Mouse (Mus musculus): Measurements from ENCODE around the gene Mgst3. TPM values are rescaled to one million over a fixed set of nuclear protein-coding genes. Genes with fewer than 3 reads are reported as not detected.
A peak's percentile ranks its signal among the peaks of the same experiment; 100 is the strongest.

Mgst3 gene
- polyA plus RNA-seq, 1 experiment from 2014 or later = 111 TPM

GRCm38 (mm10) chr1:167369905-167370304, 23.7 kb downstream of the Mgst3 start:
- peaks cover 21% of the 10 kb centered on the region for H3K36me3 ChIP-seq
- peak; percentile 88 for DNase-seq (ENCODE audit: low spot score)
- peaks cover 10% of the 10 kb centered on the region; the same call in 1 of the 2 replicates for H3K4me1 ChIP-seq
- H3K4me3 ChIP-seq = no peak overlapping the region
- no peaks in the 10 kb centered on the region for H3K9me3 ChIP-seq
- WGBS = 16% methylated on average over 7 of the region's 7 CpGs
- no peak overlapping the region for H3K27ac ChIP-seq
- H3K27me3 ChIP-seq (ENCODE audit: insufficient read depth, poor library complexity, severe bottlenecking) = no peaks in the 10 kb centered on the region

DNA sequence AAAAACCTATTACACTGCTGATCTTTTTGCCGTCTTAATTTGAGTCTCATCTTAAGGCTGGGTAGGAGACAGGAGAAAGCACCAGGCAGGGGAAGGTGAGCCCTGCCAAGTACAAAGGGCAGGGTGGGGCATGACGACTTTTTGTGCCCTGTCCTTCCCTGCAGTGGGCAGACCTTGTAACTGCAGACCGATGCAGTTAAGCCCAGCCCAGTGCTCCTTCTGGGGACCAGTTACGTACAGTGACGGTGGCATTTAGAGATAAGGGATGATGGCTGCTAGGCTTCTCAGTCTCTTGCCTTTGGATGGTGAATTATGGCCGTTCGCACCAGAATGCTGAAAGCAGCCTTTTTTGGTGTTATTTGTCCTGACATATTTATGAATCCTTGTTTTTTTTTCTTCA, 25.1 kb downstream of the Mgst3 start:
- H3K27me3 ChIP-seq (ENCODE audit: insufficient read depth, poor library complexity, severe bottlenecking) = no peaks in the 10 kb centered on the region
- H3K27ac ChIP-seq = no peak overlapping the region
- H3K9me3 ChIP-seq = no peaks in the 10 kb centered on the region
- no peaks in the 10 kb centered on the region for H3K4me1 ChIP-seq
- no peak overlapping the region for H3K4me3 ChIP-seq
- 63% methylated on average over 7 of the region's 7 CpGs for WGBS
- H3K36me3 ChIP-seq = peaks cover 24% of the 10 kb centered on the region
- DNase-seq (ENCODE audit: low spot score) = no peak

DNA sequence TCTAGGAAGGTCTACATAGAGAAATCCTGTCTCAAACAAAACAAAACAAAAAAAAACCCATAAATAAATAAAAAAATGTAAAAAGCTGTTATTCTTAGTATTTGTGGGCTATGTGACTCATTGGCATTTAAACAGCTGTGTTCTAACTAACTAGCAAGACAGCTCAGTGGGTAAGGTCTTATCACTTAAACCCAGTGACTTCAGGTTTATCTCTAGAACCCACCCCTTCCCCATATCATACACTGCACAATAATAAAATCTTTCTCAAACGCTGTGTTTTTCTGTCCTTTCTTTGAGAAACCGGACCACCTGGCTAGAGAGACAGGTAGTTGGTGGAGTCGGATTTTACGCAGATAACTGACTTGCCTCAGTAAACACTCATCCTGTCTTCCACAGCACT, 25.6 kb downstream of the Mgst3 start:
- Histone ChIP-seq H3K27me3 (ENCODE audit: insufficient read depth, poor library complexity, severe bottlenecking) (no peaks in the 10 kb centered on the region), H3K36me3 (peaks cover 24% of the 10 kb centered on the region), H3K4me1 (no peaks in the 10 kb centered on the region), H3K27ac (no peak overlapping the region), H3K4me3 (no peak overlapping the region), H3K9me3 (no peaks in the 10 kb centered on the region)
- DNase-seq (ENCODE audit: low spot score) = no peak
- WGBS = 90% methylated on average over 4 of the region's 4 CpGs

- no peak overlapping the region for H3K27ac ChIP-seq
- H3K4me1 ChIP-seq = no peaks in the 10 kb centered on the region
- no peak overlapping the region for H3K4me3 ChIP-seq
- H3K9me3 ChIP-seq = no peaks in the 10 kb centered on the region
- no peak for DNase-seq (ENCODE audit: low spot score)
- H3K27me3 ChIP-seq (ENCODE audit: insufficient read depth, poor library complexity, severe bottlenecking) = no peaks in the 10 kb centered on the region
- WGBS = 87% methylated on average over 6 of the region's 6 CpGs
- H3K36me3 ChIP-seq = peaks cover 27% of the 10 kb centered on the region
Measured at GRCm38 (mm10) chr1:167366621-167367020, 27.0 kb downstream of the Mgst3 start.

- Histone ChIP-seq H3K36me3 (peaks cover 35% of the 10 kb centered on the region), H3K4me3 (no peak overlapping the region), H3K27me3 (ENCODE audit: insufficient read depth, poor library complexity, severe bottlenecking) (no peaks in the 10 kb centered on the region), H3K27ac (no peak overlapping the region; the same call in 1 of the 2 replicates), H3K4me1 (no peaks in the 10 kb centered on the region), H3K9me3 (no peaks in the 10 kb centered on the region)
- no peak for DNase-seq (ENCODE audit: low spot score)
- WGBS = 79% methylated on average over 7 of the region's 7 CpGs
Measured at GRCm38 (mm10) chr1:167365808-167366207, 27.8 kb downstream of the Mgst3 start.

DNA sequence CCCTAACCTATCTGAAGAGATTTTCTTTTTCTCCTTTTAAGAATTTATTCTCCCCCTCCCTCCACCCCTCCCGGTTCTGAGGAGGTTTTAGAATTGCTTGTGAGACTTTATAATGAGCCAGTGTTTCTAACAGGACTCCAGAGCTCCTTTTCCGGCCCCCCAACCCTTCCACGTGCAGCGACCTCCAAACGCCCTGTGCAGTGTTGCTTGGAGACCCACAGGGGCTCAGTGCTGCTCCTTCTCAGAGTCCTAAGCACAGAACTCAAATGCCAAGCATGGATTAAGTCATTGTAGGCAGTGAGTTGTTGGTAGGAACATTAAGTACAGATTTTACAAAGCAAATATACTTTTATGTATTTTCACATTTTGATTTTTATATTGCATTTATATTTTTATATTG, 30.3 kb downstream of the Mgst3 start:
- Histone ChIP-seq H3K9me3 (no peaks in the 10 kb centered on the region), H3K4me1 (no peaks in the 10 kb centered on the region), H3K27ac (no peak overlapping the region), H3K36me3 (peaks cover 54% of the 10 kb centered on the region), H3K4me3 (no peak overlapping the region), H3K27me3 (ENCODE audit: insufficient read depth, poor library complexity, severe bottlenecking) (no peaks in the 10 kb centered on the region)
- WGBS = 76% methylated on average over 5 of the region's 5 CpGs
- no peak for DNase-seq (ENCODE audit: low spot score)

DNA sequence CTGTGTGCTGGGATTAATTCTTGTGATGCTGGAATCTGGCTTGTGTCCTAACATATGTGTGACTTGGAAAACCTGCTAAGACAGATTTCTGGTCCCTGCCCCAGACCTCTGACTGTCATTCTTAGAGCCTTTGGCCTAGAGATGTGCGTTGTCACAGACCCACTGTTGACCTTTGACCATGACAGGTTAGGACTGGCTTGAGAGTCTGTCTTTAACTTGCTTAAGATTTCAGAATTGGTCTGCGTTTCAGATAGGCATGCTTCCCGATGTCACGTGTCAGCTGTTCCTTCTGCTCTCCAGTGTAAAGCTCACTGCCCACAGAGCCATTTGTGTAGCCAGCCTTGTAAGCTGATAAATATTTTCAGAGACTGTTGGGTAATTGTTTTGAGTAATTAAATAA, 30.8 kb downstream of the Mgst3 start:
- Histone ChIP-seq H3K4me3 (no peak overlapping the region), H3K27ac (no peak overlapping the region), H3K36me3 (peaks cover 59% of the 10 kb centered on the region), H3K27me3 (ENCODE audit: insufficient read depth, poor library complexity, severe bottlenecking) (no peaks in the 10 kb centered on the region), H3K9me3 (no peaks in the 10 kb centered on the region), H3K4me1 (no peaks in the 10 kb centered on the region)
- 85% methylated on average over 4 of the region's 4 CpGs for WGBS
- DNase-seq (ENCODE audit: low spot score) = no peak

GRCm38 (mm10) chr1:167360268-167360667, 33.4 kb downstream of the Mgst3 start:
- H3K27ac ChIP-seq = no peak overlapping the region
- no peaks in the 10 kb centered on the region for H3K4me1 ChIP-seq
- WGBS = 84% methylated on average over 4 of the region's 4 CpGs
- no peak overlapping the region for H3K4me3 ChIP-seq
- H3K36me3 ChIP-seq = peaks cover 61% of the 10 kb centered on the region
- no peak for DNase-seq (ENCODE audit: low spot score)
- H3K27me3 ChIP-seq (ENCODE audit: insufficient read depth, poor library complexity, severe bottlenecking) = no peaks in the 10 kb centered on the region
- no peaks in the 10 kb centered on the region for H3K9me3 ChIP-seq

DNA sequence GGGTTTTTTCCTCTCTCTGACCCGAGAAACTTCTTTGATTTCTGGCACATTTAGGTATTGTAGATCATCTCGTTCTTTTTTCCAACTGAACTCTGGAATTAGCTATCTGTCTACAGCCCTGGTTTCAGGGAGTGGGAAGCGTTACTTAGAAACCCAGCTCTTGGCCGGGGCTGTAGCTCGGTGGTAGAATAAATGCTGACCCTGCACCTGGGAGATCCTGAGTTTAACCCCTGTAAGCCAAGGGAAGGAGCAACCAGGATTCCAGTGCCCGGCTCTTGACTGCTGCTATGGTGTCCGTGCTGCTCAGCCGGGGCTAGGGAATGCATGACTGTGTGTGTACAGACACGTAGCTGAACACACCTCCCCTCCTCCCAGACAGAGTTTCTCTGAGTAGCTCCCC, 34.9 kb downstream of the Mgst3 start:
- no peak for DNase-seq (ENCODE audit: low spot score)
- no peak overlapping the region for H3K4me3 ChIP-seq
- H3K4me1 ChIP-seq = peaks cover 4% of the 10 kb centered on the region; the same call in 1 of the 2 replicates
- no peaks in the 10 kb centered on the region for H3K27me3 ChIP-seq (ENCODE audit: insufficient read depth, poor library complexity, severe bottlenecking)
- H3K9me3 ChIP-seq = no peaks in the 10 kb centered on the region
- 87% methylated on average over 9 of the region's 9 CpGs for WGBS
- no peak overlapping the region for H3K27ac ChIP-seq
- H3K36me3 ChIP-seq = peaks cover 72% of the 10 kb centered on the region

DNA sequence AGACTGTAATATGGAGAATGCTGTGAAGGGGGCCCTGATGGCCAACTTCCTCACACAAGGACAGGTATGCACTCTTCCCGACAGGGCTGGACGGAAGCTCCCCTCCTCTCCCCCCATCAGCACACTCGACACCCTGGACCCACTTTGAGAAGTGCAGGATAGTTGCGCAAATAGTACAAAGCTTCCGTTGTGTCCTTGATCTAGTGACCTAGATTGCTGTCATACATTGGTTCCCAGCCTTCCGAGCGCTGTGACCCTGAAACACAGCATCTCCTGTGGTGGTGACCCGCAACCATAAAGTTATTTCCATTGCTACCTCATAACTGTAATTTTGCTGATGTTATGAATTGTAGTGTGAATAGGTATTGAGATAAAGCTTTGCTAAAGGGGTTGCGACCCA, 36.3 kb downstream of the Mgst3 start:
- H3K36me3 ChIP-seq = peaks cover 72% of the 10 kb centered on the region
- H3K4me3 ChIP-seq = no peak overlapping the region
- no peaks in the 10 kb centered on the region for H3K27me3 ChIP-seq (ENCODE audit: insufficient read depth, poor library complexity, severe bottlenecking)
- H3K9me3 ChIP-seq = no peaks in the 10 kb centered on the region
- DNase-seq (ENCODE audit: low spot score) = no peak
- no peak overlapping the region for H3K27ac ChIP-seq
- H3K4me1 ChIP-seq = peaks cover 4% of the 10 kb centered on the region; the same call in 1 of the 2 replicates
- 91% methylated on average over 9 of the region's 9 CpGs for whole genome bisulfite sequencing

DNA sequence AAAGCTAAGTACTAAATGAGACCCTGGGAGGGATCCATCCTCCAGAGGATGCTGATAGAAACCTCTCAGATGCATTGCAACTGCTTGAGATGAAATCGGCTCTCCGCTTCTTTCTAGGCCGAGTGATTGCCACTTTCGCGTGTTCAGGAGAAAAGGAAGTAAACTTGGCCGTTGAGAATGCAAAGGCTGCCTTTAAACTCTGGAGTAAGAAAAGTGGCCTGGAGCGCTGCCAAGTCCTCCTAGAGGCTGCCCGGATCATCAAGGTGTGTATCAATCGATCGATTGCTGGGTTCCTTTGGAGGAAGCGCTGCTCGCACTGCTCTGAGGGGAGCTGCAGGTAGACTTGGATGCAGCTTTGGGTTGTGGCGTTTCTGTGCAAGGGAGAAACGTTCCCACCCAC, 41.2 kb downstream of the Mgst3 start:
- no peak for DNase-seq (ENCODE audit: low spot score)
- Histone ChIP-seq H3K9me3 (no peaks in the 10 kb centered on the region), H3K36me3 (peaks cover 33% of the 10 kb centered on the region), H3K4me3 (no peak overlapping the region), H3K27ac (no peak overlapping the region), H3K4me1 (peaks cover 4% of the 10 kb centered on the region; the same call in 1 of the 2 replicates), H3K27me3 (ENCODE audit: insufficient read depth, poor library complexity, severe bottlenecking) (no peaks in the 10 kb centered on the region)
- WGBS = 88% methylated on average over 14 of the region's 14 CpGs

- H3K9me3 ChIP-seq = no peaks in the 10 kb centered on the region
- peaks cover 4% of the 10 kb centered on the region; the same call in 1 of the 2 replicates for H3K4me1 ChIP-seq
- H3K4me3 ChIP-seq = peak overlapping the region; percentile 76
- peak overlapping the region; percentile 90 for H3K27ac ChIP-seq
- 29% methylated on average over 13 of the region's 13 CpGs for WGBS
- peaks cover 20% of the 10 kb centered on the region for H3K36me3 ChIP-seq
- H3K27me3 ChIP-seq (ENCODE audit: insufficient read depth, poor library complexity, severe bottlenecking) = no peaks in the 10 kb centered on the region
- no peak for DNase-seq (ENCODE audit: low spot score)
Measured at GRCm38 (mm10) chr1:167350597-167351415, 42.8 kb downstream of the Mgst3 start.

GRCm38 (mm10) chr1:167349815-167350596, 43.6 kb downstream of the Mgst3 start, which contains the start of gene Aldh9a1:
TSS of gene Aldh9a1 (plus strand) at chr1:167349991.
- peaks cover 4% of the 10 kb centered on the region; the same call in 1 of the 2 replicates for H3K4me1 ChIP-seq
- H3K27ac ChIP-seq = peak within 1 kb of the TSS; percentile 90
- no peaks in the 10 kb centered on the region for H3K9me3 ChIP-seq
- peaks cover 12% of the 10 kb centered on the region for H3K36me3 ChIP-seq
- peak; percentile 97 for DNase-seq (ENCODE audit: low spot score)
- WGBS = under 1% methylated on average over 55 of the region's 55 CpGs
- peak within 1 kb of the TSS; percentile 76 for H3K4me3 ChIP-seq
- H3K27me3 ChIP-seq (ENCODE audit: insufficient read depth, poor library complexity, severe bottlenecking) = no peaks in the 10 kb centered on the region

Data from heart, embryonic 10.5 days (tissue).